Mouse (Mus musculus) kidney, adult 2 months (tissue): Measurements from ENCODE around the gene Atg7. TPM values are rescaled to one million over a fixed set of nuclear protein-coding genes. Genes with fewer than 3 reads are reported as not detected.

Experiments used
- DNase-seq: peaks from one replicate; pipeline ENCODE4 v3.0.0; 2021
- H3K27ac ChIP-seq: fragments of 200-500 bp; 2 replicates; pipeline ENCODE4 v1.5.1; 2012; ENCODE audit warnings: low read depth, low read length, control low read depth, inconsistent platforms; ENCODE audit not compliant: insufficient read depth
- H3K27me3 ChIP-seq: fragments of 200-500 bp; replicated peaks from 2 replicates; pipeline ENCODE4 v1.6.1; 2012; ENCODE audit warnings: mild to moderate bottlenecking, moderate library complexity, low read length, inconsistent platforms; ENCODE audit not compliant: control insufficient read depth, insufficient read depth
- H3K36me3 ChIP-seq: fragments of 200-500 bp; 2 replicates; pipeline ENCODE4 v1.6.1; 2012; ENCODE audit warnings: mild to moderate bottlenecking, moderate library complexity, low read length, inconsistent platforms; ENCODE audit not compliant: control insufficient read depth, insufficient read depth
- H3K4me1 ChIP-seq: fragments of 200-500 bp; 2 replicates; pipeline ENCODE4 v1.6.1; 2011; ENCODE audit warnings: low read length; ENCODE audit not compliant: control insufficient read depth, insufficient read depth
- H3K4me3 ChIP-seq: fragments of 200-500 bp; 2 replicates; pipeline ENCODE4 v1.5.1; 2011; ENCODE audit warnings: mild to moderate bottlenecking, low read depth, low read length, control low read depth; ENCODE audit not compliant: insufficient read depth
- CTCF ChIP-seq: fragments of 200-500 bp; conservative IDR thresholded peaks from 2 replicates; pipeline ENCODE4 v1.5.1; 2011; ENCODE audit warnings: low read depth, mild to moderate bottlenecking, control low read depth, low read length, moderate library complexity, mixed read lengths; ENCODE audit not compliant: insufficient read depth, insufficient read length
- POLR2A ChIP-seq: fragments of 200-500 bp; IDR thresholded peaks from one replicate; pipeline ENCODE4 v1.6.1; 2011; ENCODE audit warnings: low read depth, low read length, control low read depth
- WGBS: fragments of 180-500 bp; shearing (Covaris S2); methylation state at CpG from one replicate; pipeline ENCODE4 v1.1.7; 2018; 5-methylcytosine and 5-hydroxymethylcytosine counted together
- polyA plus RNA-seq: library from polyadenylated mRNA; depleted of rRNA; stranded (reverse); fragments of >200 nt; gene quantifications from 2 replicates; pipeline ENCODE4 v1.2.3, GENCODE M21; 2012

Atg7 gene
- polyA plus RNA-seq, 1 experiment, result 20.6 TPM

GRCm38 (mm10) chr6:114700704-114701103 is 57.8 kb downstream of the Atg7 start:
- H3K27ac ChIP-seq, result no peak overlapping the region
- no peaks in the 10 kb centered on the region for H3K4me1 ChIP-seq
- no peak for DNase-seq
- 91% methylated on average over 3 of the region's 3 CpGs for WGBS
- H3K27me3 ChIP-seq, result no peaks in the 10 kb centered on the region
- TF ChIP-seq POLR2A (no peak), CTCF (peak; percentile 44)
- no peak overlapping the region for H3K4me3 ChIP-seq
- no peaks in the 10 kb centered on the region for H3K36me3 ChIP-seq

GRCm38 (mm10) chr6:114707032-114707431 is 64.1 kb downstream of the Atg7 start:
- WGBS, result 84% methylated on average over 3 of the region's 3 CpGs
- Histone ChIP-seq H3K4me3 (no peak overlapping the region), H3K27me3 (no peaks in the 10 kb centered on the region), H3K4me1 (no peaks in the 10 kb centered on the region), H3K36me3 (no peaks in the 10 kb centered on the region), H3K27ac (no peak overlapping the region)
- DNase-seq, result no peak
- no peak for TF ChIP-seq POLR2A
- no peak for TF ChIP-seq CTCF

GRCm38 (mm10) chr6:114712242-114713050 is 69.5 kb downstream of the Atg7 start:
- WGBS, result 73% methylated on average over 4 of the region's 4 CpGs
- no peaks in the 10 kb centered on the region for H3K27me3 ChIP-seq

GRCm38 (mm10) chr6:114713538-114713937 is 70.6 kb downstream of the Atg7 start:
- no peak overlapping the region for H3K4me3 ChIP-seq

More at GRCm38 (mm10) chr6:114712242-114713050, 69.5 kb downstream of the Atg7 start:
- DNase-seq, result no peak
- TF ChIP-seq CTCF (no peak), POLR2A (no peak)
- H3K4me3 ChIP-seq, result no peak overlapping the region
- H3K36me3 ChIP-seq, result no peaks in the 10 kb centered on the region
- no peak overlapping the region for H3K27ac ChIP-seq
- no peaks in the 10 kb centered on the region for H3K4me1 ChIP-seq

GRCm38 (mm10) chr6:114714654-114715053 is 71.8 kb downstream of the Atg7 start:
- H3K27me3 ChIP-seq, result no peaks in the 10 kb centered on the region
- TF ChIP-seq CTCF (no peak), POLR2A (no peak)
- H3K4me3 ChIP-seq, result no peak overlapping the region
- no peaks in the 10 kb centered on the region for H3K36me3 ChIP-seq
- no peaks in the 10 kb centered on the region for H3K4me1 ChIP-seq
- WGBS, result 75% methylated on average over 5 of the region's 5 CpGs
- no peak for DNase-seq
- H3K27ac ChIP-seq, result no peak overlapping the region

More at GRCm38 (mm10) chr6:114713538-114713937, 70.6 kb downstream of the Atg7 start:
- 84% methylated on average over 3 of the region's 3 CpGs for WGBS
- no peak for TF ChIP-seq CTCF
- no peak for TF ChIP-seq POLR2A
- H3K36me3 ChIP-seq, result no peaks in the 10 kb centered on the region
- no peaks in the 10 kb centered on the region for H3K27me3 ChIP-seq
- no peak for DNase-seq
- no peaks in the 10 kb centered on the region for H3K4me1 ChIP-seq
- no peak overlapping the region for H3K27ac ChIP-seq

- Histone ChIP-seq H3K36me3 (no peaks in the 10 kb centered on the region), H3K4me3 (no peak overlapping the region), H3K4me1 (no peaks in the 10 kb centered on the region), H3K27ac (no peak overlapping the region), H3K27me3 (no peaks in the 10 kb centered on the region)
- no peak for TF ChIP-seq CTCF
- no peak for TF ChIP-seq POLR2A
- 70% methylated on average over 7 of the region's 7 CpGs for WGBS
- no peak for DNase-seq
Observed at GRCm38 (mm10) chr6:114715289-114716030, 72.6 kb downstream of the Atg7 start.

- Histone ChIP-seq H3K27ac (no peak overlapping the region), H3K36me3 (no peaks in the 10 kb centered on the region), H3K4me1 (no peaks in the 10 kb centered on the region), H3K27me3 (no peaks in the 10 kb centered on the region), H3K4me3 (no peak overlapping the region)
- 73% methylated on average over 5 of the region's 5 CpGs for WGBS
- TF ChIP-seq POLR2A, result no peak
- no peak for TF ChIP-seq CTCF
- no peak for DNase-seq
Observed at GRCm38 (mm10) chr6:114719100-114719499, 76.2 kb downstream of the Atg7 start.
